Mouse (Mus musculus) urinary bladder, postnatal 25 days (tissue): Measurements from ENCODE around the gene Styx.
"Not testable (repeated sequence)": the region's sequence is repeated elsewhere in the genome, so short reads cannot be mapped to it uniquely, and the experiment has no call there.

Source experiments
- DNase-seq: peaks from one replicate; pipeline ENCODE4 v3.0.0; 2022; ENCODE audit warnings: low spot score

Styx gene

DNA sequence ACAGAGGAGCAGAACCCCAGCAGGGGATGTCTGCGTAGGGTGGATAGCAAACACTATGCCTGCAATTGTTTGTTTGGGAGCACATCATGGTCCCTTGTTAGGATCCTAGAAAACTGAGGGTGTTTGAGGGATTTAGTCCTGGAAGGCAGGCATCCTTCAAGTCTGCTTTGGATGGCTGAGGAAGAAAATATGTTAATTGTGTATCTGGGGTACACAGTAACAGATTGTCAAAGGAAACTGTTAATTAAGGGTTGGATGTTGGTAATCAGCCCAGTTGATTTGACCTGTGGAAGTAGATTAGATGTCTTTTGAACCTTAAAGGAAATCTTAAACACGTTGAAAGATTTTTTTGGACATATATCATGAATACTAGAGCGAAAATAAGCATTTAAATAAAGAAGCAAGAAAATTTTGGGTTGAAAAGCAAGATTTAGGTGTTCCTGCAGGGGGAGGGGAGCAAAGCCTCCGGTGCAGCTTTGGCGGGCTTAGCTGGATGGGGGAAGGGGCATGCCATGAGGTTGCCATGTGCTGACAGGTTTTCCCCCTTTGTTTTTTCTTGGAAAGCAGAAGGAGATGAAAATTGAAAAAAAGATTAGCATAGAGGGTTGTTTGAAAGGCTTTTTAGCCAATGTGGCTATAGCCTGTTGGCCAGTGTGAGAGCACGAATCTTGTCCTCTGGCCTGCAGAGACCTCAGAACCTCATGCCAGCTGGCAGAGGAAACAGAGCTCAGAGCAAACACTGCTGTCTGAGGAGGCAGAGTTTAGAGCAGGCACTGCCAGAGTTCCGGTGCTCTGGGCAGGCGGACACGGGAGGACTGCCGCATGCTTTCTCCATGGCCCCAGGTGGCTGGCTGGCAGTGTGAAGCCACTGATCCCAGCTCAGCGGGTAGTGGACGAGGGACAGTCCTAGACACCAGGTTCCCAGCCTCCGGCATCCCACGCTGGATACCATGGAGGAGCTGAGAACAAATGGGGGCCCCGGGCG is 13.6 kb downstream of the Styx start:
- DNase-seq = no peak

DNA sequence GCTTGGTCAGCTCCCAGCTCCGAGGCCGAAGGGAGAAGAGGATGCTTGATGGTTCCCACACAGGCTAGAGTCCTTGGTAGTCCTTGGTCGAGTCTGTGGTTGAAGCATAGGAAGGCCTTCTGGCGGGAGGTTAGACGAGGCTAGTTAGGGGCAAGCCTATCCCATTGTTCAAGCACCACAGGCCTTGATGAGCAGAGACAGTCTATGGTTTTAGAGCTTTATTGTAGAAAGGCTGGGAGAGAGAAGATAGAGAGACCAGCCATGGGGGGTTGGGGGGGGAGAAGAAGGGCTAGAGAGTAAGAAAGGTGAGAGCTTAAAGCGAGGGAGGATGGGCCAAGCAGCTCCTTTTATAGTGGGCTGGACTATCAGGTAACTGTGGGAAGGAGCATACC is 14.3 kb downstream of the Styx start:
- no peak for DNase-seq

DNA sequence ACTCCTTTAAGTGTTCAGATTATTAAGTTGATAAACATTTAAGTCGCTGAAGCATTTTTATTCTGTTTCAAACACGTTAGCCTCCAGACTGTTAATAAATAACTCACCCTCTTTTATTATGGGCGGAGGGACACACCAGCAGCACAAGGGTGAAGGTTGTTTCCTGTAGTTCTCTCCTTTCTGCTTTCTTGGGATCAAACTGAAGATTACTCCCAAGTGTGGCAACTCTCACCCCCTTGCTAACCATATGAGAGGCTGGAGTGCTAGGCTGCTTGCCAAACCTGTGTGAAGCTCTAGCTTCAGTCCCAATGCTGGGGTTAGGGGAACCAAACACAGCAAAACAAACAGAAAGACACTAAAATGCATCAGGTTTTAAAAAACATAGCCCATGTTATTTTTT is 27.9 kb downstream of the Styx start:
- DNase-seq = no peak

DNA sequence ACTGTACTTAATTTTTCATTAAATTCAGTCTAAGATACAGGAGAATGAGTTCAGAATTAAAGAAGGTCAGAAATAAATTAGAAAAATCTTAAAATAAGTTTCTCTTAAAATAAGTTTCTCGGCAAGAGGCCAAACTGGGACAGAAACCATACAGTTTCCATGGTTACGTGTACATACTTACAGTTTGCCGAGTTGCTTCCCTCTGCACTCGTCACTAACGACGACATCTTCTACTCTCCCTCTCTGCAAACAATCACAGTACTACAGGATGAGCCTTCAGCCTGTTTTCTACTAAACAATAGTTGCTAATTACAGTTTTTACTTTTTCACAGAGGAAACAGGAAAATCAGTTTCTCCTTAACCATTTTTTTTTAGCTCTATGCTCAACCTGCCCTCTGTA is 29.9 kb downstream of the Styx start:
- no peak for DNase-seq

DNA sequence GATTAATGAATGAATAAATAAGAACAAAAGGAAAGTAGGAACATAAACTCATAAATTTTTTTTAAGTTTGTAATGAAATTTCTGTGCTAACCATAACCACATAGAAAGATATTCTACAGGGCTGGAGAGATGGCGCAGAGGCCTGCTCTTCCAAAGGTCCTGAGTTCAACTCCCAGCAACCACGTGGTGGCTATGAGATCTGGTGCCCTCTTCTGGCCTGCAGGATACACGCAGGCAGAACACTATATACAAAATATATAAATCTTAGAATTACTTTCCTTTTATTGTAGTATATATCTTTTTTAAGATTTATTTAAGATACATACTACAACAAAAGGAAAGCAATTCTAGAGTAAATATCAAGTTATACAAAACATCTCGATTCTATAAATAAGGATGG is 32.0 kb downstream of the Styx start:
- DNase-seq = no peak

DNA sequence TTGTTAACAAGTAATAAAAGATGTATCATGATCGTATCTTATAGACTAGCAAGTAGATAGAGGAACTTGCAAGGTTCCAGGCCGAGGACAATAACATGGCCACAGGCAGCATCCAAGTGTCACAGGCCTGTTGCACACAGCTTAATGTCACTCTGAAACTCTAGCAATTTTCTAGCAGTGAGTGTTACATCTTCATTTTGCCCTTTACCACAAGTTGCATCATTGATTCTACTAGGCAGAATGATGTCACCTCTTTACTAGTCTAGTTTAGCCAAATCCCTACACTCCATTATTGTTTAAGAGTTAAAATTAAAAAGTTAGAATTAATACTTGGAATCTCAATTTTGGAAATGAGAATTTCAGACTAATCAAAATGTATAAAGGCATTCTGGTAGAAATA is 34.7 kb downstream of the Styx start:
- DNase-seq = no peak

DNA sequence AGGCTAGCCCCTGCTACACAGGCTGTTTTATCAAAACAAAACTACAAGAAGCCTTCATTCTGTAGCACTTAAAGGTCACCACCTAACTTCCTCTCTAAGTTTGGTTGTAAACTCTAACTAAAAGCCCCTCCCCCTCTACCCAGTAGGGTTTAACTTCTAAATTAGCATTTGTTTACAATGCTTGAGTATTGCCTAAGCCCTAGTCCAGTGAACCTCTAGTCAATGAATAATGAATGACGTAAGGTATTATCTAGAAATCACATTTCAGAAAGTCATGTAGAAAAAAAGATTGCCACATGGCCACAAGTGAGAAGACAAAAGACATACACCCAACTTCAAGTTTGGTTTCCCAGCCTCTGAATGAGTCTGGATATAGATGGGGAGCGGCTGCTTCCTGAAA is 36.6 kb downstream of the Styx start:
- no peak for DNase-seq

DNA sequence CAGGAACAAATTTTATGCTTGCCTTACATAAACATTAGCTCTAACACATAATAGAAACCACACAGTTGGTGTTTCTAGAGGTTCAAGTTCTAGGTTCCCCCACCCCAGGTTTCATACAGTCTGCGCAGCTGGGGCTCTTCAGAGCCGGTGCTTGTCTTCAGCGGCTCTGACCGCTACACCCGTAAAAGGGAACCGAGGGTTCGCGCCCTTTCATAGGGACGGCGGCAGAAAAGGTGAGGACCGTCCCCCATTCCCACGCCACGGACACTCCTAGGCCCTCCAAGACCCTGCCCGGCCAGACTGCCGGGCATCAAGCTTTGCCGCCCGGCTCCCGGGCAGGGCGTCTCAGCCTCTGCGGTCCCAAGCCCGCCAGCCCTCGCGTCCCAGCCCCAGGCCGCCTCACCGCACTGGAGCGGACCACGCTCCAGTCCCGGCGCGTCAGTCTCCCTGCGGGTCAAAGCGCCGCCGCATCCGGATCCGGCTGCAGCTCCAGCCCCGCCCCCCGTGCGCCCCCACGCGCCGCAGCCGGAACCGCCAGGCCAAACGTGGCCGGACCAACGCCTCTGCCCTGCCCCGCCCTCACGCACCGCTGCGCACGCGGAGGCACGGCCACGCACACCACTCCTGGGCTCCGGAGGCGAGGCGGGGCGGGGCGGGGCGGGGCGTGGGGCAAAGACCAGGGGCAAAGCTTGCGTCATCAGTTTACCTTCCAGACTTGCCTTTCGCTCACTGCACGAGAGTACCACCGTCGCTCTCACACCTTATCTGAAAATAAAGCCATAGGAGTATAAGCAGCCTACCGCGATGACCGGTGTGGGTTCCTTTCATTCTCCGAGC is 37.7 kb downstream of the Styx start:
- DNase-seq = peak; percentile 91

DNA sequence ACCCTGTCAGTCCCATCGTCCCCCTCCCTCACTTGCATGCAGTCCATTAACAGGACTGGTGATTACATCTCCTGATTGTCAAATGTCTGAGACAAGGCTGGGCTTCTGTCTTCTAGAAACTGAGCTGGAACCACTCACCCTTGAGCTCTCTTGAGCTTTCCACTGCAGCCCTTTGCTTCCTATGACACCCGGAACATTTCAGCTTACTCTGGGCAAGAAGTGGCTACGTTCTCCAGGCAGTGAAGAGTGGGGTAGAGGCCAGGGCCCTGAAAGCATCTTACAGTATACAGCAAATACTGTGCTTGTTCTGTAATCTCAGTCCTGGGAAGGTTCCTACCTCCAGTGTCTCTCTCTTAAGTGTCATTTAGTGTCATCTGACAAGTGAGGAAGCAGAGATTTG is 38.3 kb downstream of the Styx start:
- DNase-seq = no peak

DNA sequence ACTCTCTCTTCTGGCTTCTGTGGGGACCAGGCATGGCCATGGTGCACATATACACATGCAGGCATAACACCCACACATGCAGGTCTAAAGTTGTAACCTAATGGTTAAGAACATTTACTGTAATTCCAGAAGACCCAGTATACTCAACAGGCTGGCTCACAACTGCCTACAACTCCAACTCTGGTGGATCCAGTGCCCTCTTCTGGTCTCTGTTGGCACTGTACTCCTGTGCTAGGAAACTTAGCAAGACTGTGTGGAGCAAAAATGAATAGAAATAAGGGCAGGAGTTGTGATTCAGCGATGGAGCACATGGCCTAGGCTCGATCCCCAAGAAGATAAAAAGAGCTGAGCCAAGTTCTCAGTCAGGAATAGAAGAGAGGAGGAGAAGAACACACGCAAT is 48.9 kb downstream of the Styx start:
- no peak for DNase-seq

DNA sequence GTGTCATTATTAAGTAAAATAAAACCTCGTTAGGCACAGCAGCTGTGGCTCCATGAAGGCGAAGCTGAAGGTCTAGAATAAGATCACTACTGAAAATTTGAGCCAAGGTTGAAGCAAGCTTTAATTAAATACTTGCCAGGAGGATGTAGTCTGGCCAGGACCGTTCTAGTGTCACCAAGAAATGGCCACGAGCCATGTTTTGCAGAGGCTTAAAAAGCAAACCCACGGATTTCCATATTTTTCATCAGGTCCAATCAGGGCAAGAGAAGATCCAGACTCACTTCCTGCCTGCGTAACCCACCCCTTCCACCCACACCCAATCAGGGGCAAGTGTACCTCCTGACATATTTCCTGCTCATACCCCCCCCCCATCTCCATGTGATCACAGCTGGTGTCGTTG is 52.8 kb downstream of the Styx start:
- no peak for DNase-seq

DNA sequence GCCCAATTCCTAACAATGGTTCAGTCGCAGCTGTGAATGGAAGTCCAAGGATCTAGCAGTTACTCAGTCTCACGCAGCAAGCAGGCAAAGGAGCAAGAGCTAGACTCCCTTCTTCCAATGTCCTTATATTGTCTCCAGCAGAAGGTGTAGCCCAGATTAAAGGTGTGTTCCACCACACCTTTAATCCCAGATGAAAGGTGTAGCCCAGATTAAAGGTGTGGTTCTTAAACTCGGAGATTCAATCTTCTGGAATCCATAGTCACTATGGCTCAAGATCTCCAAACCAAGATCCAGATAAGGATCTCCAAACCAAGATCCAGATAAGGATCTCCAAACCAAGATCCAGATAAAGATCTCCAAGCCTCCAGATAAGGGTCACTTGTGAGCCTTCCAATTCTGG is 53.9 kb downstream of the Styx start, which contains the start of gene Gnpnat1:
Gene Gnpnat1, minus strand, starts transcription at position 101 of the 400 bp plus-strand sequence.
- DNase-seq = not testable (repeated sequence)

DNA sequence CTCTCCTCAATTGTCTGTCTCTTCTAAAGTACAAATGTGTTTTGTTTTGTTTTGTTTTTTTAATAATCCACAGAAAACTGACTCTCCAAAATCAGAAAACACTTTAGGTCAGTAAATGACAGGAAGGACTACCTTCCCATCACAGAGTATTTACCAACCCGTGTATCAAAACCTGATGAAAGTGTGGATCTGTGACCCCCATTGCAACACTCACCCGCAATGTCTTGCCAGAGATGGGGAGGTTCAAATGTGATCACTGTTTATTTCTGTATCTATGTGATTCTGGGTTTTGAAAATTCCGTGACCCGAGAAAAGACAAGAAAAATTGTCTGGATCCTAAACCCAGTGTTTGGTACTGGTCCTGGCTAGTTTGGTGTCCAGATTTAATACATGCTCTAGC is 65.4 kb downstream of the Styx start:
- DNase-seq = no peak

DNA sequence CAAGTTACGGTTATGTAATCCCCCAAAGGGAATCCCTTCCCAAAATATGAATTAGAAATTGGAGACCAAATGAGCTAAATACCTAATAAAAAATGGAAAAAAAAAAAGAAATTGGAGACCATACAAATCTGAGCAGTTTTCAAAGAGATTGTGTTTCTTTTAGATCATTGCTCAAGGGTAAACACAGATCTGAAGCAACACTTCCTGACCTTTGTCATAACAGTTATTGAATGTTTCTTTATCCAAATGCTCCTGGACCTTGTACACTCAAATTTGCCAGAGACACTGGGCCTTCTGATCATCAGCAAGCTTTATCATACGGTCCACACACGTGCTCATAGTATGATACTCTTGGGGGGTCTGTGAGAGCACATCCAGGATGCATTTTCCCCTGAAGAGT is 67.7 kb downstream of the Styx start:
- DNase-seq = no peak

DNA sequence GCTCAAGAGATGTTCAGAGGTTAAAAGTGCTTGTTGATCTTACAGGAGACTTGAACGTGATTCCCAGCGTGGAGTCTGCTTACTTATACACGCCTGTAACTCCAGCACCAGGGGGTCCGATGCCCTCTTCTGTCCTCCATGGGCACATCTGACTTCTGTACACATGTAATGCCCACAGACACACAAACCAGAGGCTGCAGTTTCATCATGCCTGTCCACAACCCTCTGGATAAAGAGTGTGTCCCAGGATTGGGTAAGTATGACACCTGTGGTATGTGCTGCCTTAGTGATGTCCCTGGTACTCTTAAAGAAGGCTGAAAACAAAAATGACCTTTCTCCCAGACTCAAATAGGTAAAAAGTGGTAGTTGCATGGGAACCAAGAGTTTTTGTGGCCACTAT is 68.4 kb downstream of the Styx start:
- no peak for DNase-seq

DNA sequence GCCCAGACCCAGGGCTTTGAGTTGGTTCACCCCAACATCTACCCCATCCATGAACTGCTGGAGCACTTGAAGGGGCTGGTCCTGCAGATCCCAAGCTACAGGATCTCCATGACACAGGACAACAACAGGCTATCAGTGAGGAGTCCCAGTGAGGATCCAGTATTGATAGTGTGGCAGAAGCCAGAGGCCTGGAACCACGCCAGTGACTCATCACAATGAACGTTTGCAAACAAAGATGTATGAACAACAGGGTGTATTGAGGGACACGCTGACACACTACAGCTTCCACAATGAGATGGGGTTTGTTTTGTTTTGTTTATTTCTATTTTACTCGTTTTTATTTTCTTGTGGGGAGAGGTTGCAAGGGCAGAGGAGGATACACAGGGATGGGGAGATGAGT is 71.5 kb downstream of the Styx start:
- DNase-seq = no peak

DNA sequence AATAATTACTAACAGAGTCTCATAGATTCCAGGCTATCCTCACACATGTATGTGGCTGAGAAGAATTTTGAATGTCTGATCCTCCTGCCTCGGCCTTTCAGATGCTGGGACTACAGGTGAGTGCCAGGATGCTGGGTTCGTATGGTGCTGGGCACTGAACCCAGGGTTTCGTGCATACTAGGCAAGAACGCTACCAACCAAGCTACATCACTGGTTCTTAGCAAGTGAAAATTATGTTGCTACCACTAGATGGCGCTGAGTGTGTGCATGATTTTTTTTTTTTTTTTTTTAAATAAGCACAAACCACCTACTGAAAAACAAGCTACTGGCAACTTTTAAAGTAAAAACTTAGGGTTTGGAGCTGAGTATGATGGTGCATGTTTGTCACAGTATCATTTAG is 72.3 kb downstream of the Styx start:
- peak; percentile 19 for DNase-seq

DNA sequence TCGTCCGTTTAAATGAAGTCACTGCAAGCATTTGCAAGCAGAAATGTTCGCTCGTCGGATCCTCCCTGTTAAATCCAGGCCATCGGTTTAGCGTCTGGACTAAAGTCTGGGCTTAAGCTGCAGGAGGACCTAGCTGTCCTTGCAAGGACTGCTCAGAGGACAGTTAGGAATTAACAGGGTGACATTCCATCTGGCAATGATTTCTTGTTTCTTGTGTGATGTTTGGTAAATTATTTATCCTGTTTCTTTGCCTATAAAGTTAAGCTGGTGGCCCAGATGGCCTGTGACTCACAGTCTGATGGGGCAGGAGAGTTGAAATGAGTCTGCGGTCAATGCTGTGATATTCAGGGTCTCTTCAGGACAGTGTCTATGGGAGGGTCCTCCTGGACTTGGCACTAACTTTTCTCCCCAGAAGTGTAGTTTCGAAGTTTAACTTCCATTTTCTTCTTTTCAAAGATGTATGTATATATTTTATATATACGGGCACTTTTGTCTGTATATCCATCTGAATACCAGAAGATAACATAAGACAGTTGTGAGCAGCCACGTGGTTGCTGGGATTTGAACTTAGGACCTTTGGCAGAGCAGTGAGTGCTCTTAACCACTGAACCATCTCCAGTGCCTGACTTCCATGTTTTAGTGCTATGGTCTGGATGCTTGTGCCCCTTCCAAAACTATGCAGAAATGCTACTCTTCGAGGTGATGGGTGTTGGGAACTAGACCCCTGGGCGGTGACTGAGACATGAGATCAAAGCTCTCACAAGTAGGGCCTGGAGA is 79.4 kb downstream of the Styx start:
- DNase-seq = no peak

DNA sequence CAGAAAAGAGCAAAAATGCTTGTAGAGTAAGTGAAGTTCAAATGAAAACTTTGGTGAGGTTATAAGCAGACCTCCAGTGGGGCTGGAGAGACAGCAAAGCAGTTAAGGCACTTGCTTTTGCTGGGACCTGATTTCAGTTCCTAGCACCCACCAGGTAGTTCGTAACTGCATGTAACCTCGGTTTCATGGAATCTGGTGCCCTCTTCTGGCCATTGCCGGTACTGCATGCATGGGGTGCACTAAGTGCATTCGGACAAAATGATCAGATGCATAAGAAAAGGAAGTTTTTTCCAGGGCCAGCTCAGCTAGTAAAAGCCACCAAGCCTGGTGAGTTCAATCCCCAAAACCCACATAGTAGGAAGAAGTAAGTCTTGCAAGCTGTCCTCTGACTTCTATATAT is 81.1 kb downstream of the Styx start:
- DNase-seq = no peak

DNA sequence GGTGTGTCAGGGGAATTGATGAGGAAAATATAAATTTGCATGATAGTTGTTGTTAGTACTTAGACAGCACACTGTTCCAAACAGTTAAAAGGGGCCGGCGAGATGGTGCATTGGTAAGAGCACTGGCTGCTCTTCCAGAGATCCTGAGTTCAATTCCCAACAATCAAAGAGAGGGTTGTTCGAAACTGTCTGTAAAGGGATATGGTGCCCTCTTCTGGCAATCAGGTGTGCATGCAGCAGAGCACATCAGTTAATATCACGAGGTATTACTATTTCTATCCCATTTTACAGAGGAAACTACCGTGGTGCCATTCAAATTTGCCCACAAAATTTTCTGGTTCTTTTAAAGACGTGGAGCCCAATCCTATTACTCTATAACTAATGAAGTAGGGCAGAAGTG is 83.3 kb downstream of the Styx start:
- no peak for DNase-seq

DNA sequence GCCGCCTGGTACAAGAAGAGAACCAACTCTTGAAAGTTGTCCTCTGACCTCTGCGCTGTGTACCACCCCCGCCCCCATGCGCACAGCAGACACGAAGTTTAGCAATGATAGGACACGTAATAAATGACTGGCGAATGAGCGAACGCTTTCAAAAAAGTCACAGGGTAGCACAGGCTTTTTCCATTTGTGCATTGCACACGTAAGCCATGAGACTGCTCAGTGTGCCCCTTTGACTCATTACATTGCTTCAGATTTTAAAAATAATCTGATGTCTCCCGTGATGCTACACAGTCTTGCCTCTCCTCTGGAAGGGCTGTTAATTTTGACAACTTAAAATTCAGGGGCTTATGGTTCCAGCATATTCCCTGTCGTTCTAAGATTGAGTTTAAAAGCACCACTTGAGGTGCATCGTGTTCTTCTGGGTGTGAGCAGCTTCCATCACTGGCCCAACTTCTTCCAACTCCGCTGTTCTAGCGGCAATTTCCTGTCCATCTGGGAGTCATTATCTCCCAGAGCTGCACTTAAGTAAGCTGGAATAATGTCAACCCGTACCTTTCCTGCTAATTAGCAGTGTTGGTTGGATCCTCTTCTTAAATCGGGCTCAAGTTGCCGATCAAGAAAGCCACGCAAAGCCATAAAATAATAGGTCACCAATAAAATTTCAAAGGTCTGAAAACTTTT is 87.5 kb downstream of the Styx start:
- no peak for DNase-seq

DNA sequence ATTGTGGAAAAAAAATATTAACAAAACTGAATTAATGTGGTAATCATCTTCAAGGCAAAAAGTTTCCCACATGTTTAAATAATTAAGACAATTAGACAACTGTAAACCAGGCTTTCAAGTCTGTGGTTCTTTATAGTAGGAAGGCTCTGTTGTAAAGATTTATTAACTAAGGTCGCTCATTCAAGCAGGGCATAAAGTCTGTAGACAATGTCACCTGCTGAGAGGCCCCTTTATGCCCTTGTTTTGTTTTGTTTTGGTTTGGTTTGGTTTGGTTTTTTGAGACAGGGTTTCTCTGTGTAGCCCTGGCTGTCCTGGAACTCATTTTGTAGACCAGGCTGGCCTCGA is 88.0 kb downstream of the Styx start:
- DNase-seq = no peak
